Mouse (Mus musculus) lung, postnatal 36 days (tissue): ENCODE data around the gene Gm43064.
"Not testable (repeated sequence)": the region's sequence is repeated elsewhere in the genome, so short reads cannot be mapped to it uniquely, and the experiment has no call there.

Source experiments
- DNase-seq: peaks from one replicate; pipeline ENCODE4 v3.0.0; 2022; ENCODE audit warnings: mixed read lengths

The Gm43064 gene

GRCm38 (mm10) chr3:103801631-103802531 is 7.5 kb upstream of the Gm43064 start:
- DNase-seq: peak; percentile 94

- DNase-seq: peak; percentile 28
Observed at GRCm38 (mm10) chr3:103802861-103803260, 6.5 kb upstream of the Gm43064 start.

GRCm38 (mm10) chr3:103805671-103806070 is 3.7 kb upstream of the Gm43064 start:
- no peak for DNase-seq

GRCm38 (mm10) chr3:103809799-103810150 is 402 bp downstream of the Gm43064 start:
- DNase-seq: no peak

- DNase-seq: no peak
Observed at GRCm38 (mm10) chr3:103810967-103811366, 1.6 kb downstream of the Gm43064 start.

- no peak for DNase-seq
Observed at GRCm38 (mm10) chr3:103827548-103827947, 18.2 kb downstream of the Gm43064 start.

GRCm38 (mm10) chr3:103829036-103829435 is 19.7 kb downstream of the Gm43064 start:
- DNase-seq: no peak

GRCm38 (mm10) chr3:103830681-103831080 is 21.3 kb downstream of the Gm43064 start:
- DNase-seq: not testable (repeated sequence)

GRCm38 (mm10) chr3:103831146-103831545 is 21.8 kb downstream of the Gm43064 start:
- DNase-seq: no peak

- DNase-seq: no peak
Observed at GRCm38 (mm10) chr3:103832426-103832825, 23.1 kb downstream of the Gm43064 start, which contains the start of gene Bcl2l15. Bcl2l15 (plus strand) TSS chr3:103832601.

GRCm38 (mm10) chr3:103834001-103834400 is 24.6 kb downstream of the Gm43064 start:
- DNase-seq: no peak

GRCm38 (mm10) chr3:103835272-103835950 is 26.0 kb downstream of the Gm43064 start:
- no peak for DNase-seq

GRCm38 (mm10) chr3:103835951-103836310 is 26.6 kb downstream of the Gm43064 start:
- no peak for DNase-seq

- DNase-seq: no peak
Observed at GRCm38 (mm10) chr3:103836453-103836852, 27.1 kb downstream of the Gm43064 start.

GRCm38 (mm10) chr3:103839711-103840110 is 30.3 kb downstream of the Gm43064 start:
- DNase-seq: no peak

- not testable (repeated sequence) for DNase-seq
Observed at GRCm38 (mm10) chr3:103840195-103840594, 30.8 kb downstream of the Gm43064 start.

GRCm38 (mm10) chr3:103840946-103841345 is 31.6 kb downstream of the Gm43064 start:
- not testable (repeated sequence) for DNase-seq

GRCm38 (mm10) chr3:103850644-103851363 is 41.4 kb downstream of the Gm43064 start:
- DNase-seq: no peak

GRCm38 (mm10) chr3:103851481-103851880 is 42.1 kb downstream of the Gm43064 start:
- no peak for DNase-seq

GRCm38 (mm10) chr3:103851882-103852281 is 42.5 kb downstream of the Gm43064 start:
- no peak for DNase-seq

GRCm38 (mm10) chr3:103852565-103853299 is 43.4 kb downstream of the Gm43064 start:
- DNase-seq: peak; percentile 89

- DNase-seq: no peak
Observed at GRCm38 (mm10) chr3:103853804-103854203, 44.4 kb downstream of the Gm43064 start.
